Mouse (Mus musculus): ENCODE measurements around the gene Idnk. TPM values are rescaled to one million over a fixed set of nuclear protein-coding genes. Genes with fewer than 3 reads are reported as not detected.
"Not testable (repeated sequence)": the region's sequence is repeated elsewhere in the genome, so short reads cannot be mapped to it uniquely, and the experiment has no call there.

Gene Idnk
- polyA plus RNA-seq, 1 experiment from 2014 or later, result 60.0 TPM

GRCm38 (mm10) chr13:58129687-58130246, 27.7 kb upstream of the Idnk start:
- no peak for ATAC-seq
- H3K27ac ChIP-seq (ENCODE audit: low read length), result peak overlapping the region; percentile 100
- WGBS, result 36% methylated on average over 4 of the region's 4 CpGs

GRCm38 (mm10) chr13:58131692-58132091, 25.8 kb upstream of the Idnk start:
- no peaks in the 10 kb centered on the region for H3K9me3 ChIP-seq (ENCODE audit: control insufficient read depth, low read length)
- WGBS, result 47% methylated on average over 3 of the region's 3 CpGs
- H3K36me3 ChIP-seq (ENCODE audit: control insufficient read depth, insufficient read depth), result no peaks in the 10 kb centered on the region
- peaks cover 6% of the 10 kb centered on the region for H3K4me1 ChIP-seq (replicated peaks; ENCODE audit: control insufficient read depth, insufficient read depth, low read length)
- no peak overlapping the region for H3K4me3 ChIP-seq (replicated peaks; ENCODE audit: low read length)
- ATAC-seq, result no peak
- no peak overlapping the region for H3K9ac ChIP-seq (replicated peaks; ENCODE audit: low read depth, low read length)
- H3K27me3 ChIP-seq (replicated peaks; ENCODE audit: control insufficient read depth, insufficient read depth, low read length), result no peaks in the 10 kb centered on the region
- H3K4me2 ChIP-seq (ENCODE audit: low read length), result no peak overlapping the region
- H3K27ac ChIP-seq (ENCODE audit: low read length), result no peak overlapping the region

More at GRCm38 (mm10) chr13:58129687-58130246, 27.7 kb upstream of the Idnk start:
- no peaks in the 10 kb centered on the region for H3K36me3 ChIP-seq (ENCODE audit: control insufficient read depth, insufficient read depth)
- H3K4me1 ChIP-seq (replicated peaks; ENCODE audit: control insufficient read depth, insufficient read depth, low read length), result peaks cover 19% of the 10 kb centered on the region
- H3K4me3 ChIP-seq (replicated peaks; ENCODE audit: low read length), result peak overlapping the region; percentile 95
- H3K9me3 ChIP-seq (ENCODE audit: control insufficient read depth, low read length), result no peaks in the 10 kb centered on the region
- H3K9ac ChIP-seq (replicated peaks; ENCODE audit: low read depth, low read length), result peak overlapping the region; percentile 99
- H3K27me3 ChIP-seq (replicated peaks; ENCODE audit: control insufficient read depth, insufficient read depth, low read length), result no peaks in the 10 kb centered on the region
- peak overlapping the region; percentile 82 for H3K4me2 ChIP-seq (ENCODE audit: low read length)

- not testable (repeated sequence) for ATAC-seq; H3K9me3 ChIP-seq (ENCODE audit: control insufficient read depth, low read length); H3K4me1 ChIP-seq (replicated peaks; ENCODE audit: control insufficient read depth, insufficient read depth, low read length); H3K4me2 ChIP-seq (ENCODE audit: low read length); H3K9ac ChIP-seq (replicated peaks; ENCODE audit: low read depth, low read length); H3K27ac ChIP-seq (ENCODE audit: low read length); H3K36me3 ChIP-seq (ENCODE audit: control insufficient read depth, insufficient read depth); H3K27me3 ChIP-seq (replicated peaks; ENCODE audit: control insufficient read depth, insufficient read depth, low read length); H3K4me3 ChIP-seq (replicated peaks; ENCODE audit: low read length)
- 96% methylated on average over 8 of the region's 8 CpGs for WGBS
These were observed 10.8 kb upstream of the Idnk start for GRCm38 (mm10) chr13:58146603-58147002.

- WGBS, result 79% methylated on average over 1 of the region's 1 CpGs
- Histone ChIP-seq H3K4me2 (ENCODE audit: low read length) (no peak overlapping the region), H3K36me3 (ENCODE audit: control insufficient read depth, insufficient read depth) (no peaks in the 10 kb centered on the region), H3K4me3 (replicated peaks; ENCODE audit: low read length) (no peak overlapping the region), H3K9me3 (ENCODE audit: control insufficient read depth, low read length) (no peaks in the 10 kb centered on the region), H3K4me1 (replicated peaks; ENCODE audit: control insufficient read depth, insufficient read depth, low read length) (peaks cover 8% of the 10 kb centered on the region), H3K9ac (replicated peaks; ENCODE audit: low read depth, low read length) (no peak overlapping the region), H3K27me3 (replicated peaks; ENCODE audit: control insufficient read depth, insufficient read depth, low read length) (no peaks in the 10 kb centered on the region), H3K27ac (ENCODE audit: low read length) (no peak overlapping the region)
- no peak for ATAC-seq
These were observed 9.7 kb upstream of the Idnk start for GRCm38 (mm10) chr13:58147760-58148159.

- Histone ChIP-seq H3K4me1 (replicated peaks; ENCODE audit: control insufficient read depth, insufficient read depth, low read length) (peaks cover 8% of the 10 kb centered on the region), H3K4me3 (replicated peaks; ENCODE audit: low read length) (peak overlapping the region; percentile 47), H3K4me2 (ENCODE audit: low read length) (peak overlapping the region; percentile 74), H3K27ac (ENCODE audit: low read length) (no peak overlapping the region), H3K27me3 (replicated peaks; ENCODE audit: control insufficient read depth, insufficient read depth, low read length) (no peaks in the 10 kb centered on the region), H3K9ac (replicated peaks; ENCODE audit: low read depth, low read length) (peak overlapping the region; percentile 43; the same call in 1 of the 2 replicates), H3K9me3 (ENCODE audit: control insufficient read depth, low read length) (no peaks in the 10 kb centered on the region), H3K36me3 (ENCODE audit: control insufficient read depth, insufficient read depth) (no peaks in the 10 kb centered on the region)
- under 1% methylated on average over 17 of the region's 17 CpGs for WGBS
- ATAC-seq, result peak; percentile 96
These were observed 9.1 kb upstream of the Idnk start for GRCm38 (mm10) chr13:58148256-58148831.

GRCm38 (mm10) chr13:58149033-58149558, 8.4 kb upstream of the Idnk start:
- Histone ChIP-seq H3K27ac (ENCODE audit: low read length) (no peak overlapping the region), H3K9ac (replicated peaks; ENCODE audit: low read depth, low read length) (no peak overlapping the region), H3K4me2 (ENCODE audit: low read length) (peak overlapping the region; percentile 74), H3K4me1 (replicated peaks; ENCODE audit: control insufficient read depth, insufficient read depth, low read length) (peaks cover 8% of the 10 kb centered on the region), H3K36me3 (ENCODE audit: control insufficient read depth, insufficient read depth) (no peaks in the 10 kb centered on the region), H3K4me3 (replicated peaks; ENCODE audit: low read length) (peak overlapping the region; percentile 47), H3K9me3 (ENCODE audit: control insufficient read depth, low read length) (no peaks in the 10 kb centered on the region), H3K27me3 (replicated peaks; ENCODE audit: control insufficient read depth, insufficient read depth, low read length) (no peaks in the 10 kb centered on the region)
- 44% methylated on average over 5 of the region's 5 CpGs for WGBS
- ATAC-seq, result peak; percentile 56; the same call in 1 of the 2 replicates

- Histone ChIP-seq H3K27me3 (replicated peaks; ENCODE audit: control insufficient read depth, insufficient read depth, low read length) (no peaks in the 10 kb centered on the region), H3K4me3 (replicated peaks; ENCODE audit: low read length) (no peak overlapping the region), H3K9me3 (ENCODE audit: control insufficient read depth, low read length) (no peaks in the 10 kb centered on the region), H3K36me3 (ENCODE audit: control insufficient read depth, insufficient read depth) (no peaks in the 10 kb centered on the region), H3K4me2 (ENCODE audit: low read length) (no peak overlapping the region), H3K27ac (ENCODE audit: low read length) (no peak overlapping the region), H3K4me1 (replicated peaks; ENCODE audit: control insufficient read depth, insufficient read depth, low read length) (peaks cover 8% of the 10 kb centered on the region), H3K9ac (replicated peaks; ENCODE audit: low read depth, low read length) (no peak overlapping the region)
- ATAC-seq, result no peak
- 91% methylated on average over 3 of the region's 3 CpGs for WGBS
These were observed 7.8 kb upstream of the Idnk start for GRCm38 (mm10) chr13:58149629-58150028.

- Histone ChIP-seq H3K4me3 (replicated peaks; ENCODE audit: low read length) (no peak overlapping the region), H3K9me3 (ENCODE audit: control insufficient read depth, low read length) (no peaks in the 10 kb centered on the region), H3K36me3 (ENCODE audit: control insufficient read depth, insufficient read depth) (no peaks in the 10 kb centered on the region), H3K27me3 (replicated peaks; ENCODE audit: control insufficient read depth, insufficient read depth, low read length) (no peaks in the 10 kb centered on the region), H3K4me1 (replicated peaks; ENCODE audit: control insufficient read depth, insufficient read depth, low read length) (peaks cover 8% of the 10 kb centered on the region), H3K27ac (ENCODE audit: low read length) (no peak overlapping the region), H3K4me2 (ENCODE audit: low read length) (no peak overlapping the region), H3K9ac (replicated peaks; ENCODE audit: low read depth, low read length) (no peak overlapping the region)
- 80% methylated on average over 11 of the region's 11 CpGs for WGBS
- ATAC-seq, result no peak
These were observed 7.0 kb upstream of the Idnk start for GRCm38 (mm10) chr13:58150442-58150841.

GRCm38 (mm10) chr13:58156031-58156430, 1.4 kb upstream of the Idnk start:
- H3K9ac ChIP-seq (replicated peaks; ENCODE audit: low read depth, low read length), result no peak overlapping the region
- no peak for ATAC-seq
- H3K9me3 ChIP-seq (ENCODE audit: control insufficient read depth, low read length), result no peaks in the 10 kb centered on the region
- H3K4me1 ChIP-seq (replicated peaks; ENCODE audit: control insufficient read depth, insufficient read depth, low read length), result peaks cover 9% of the 10 kb centered on the region
- H3K4me3 ChIP-seq (replicated peaks; ENCODE audit: low read length), result no peak overlapping the region
- no peak overlapping the region for H3K4me2 ChIP-seq (ENCODE audit: low read length)
- no peak overlapping the region for H3K27ac ChIP-seq (ENCODE audit: low read length)
- WGBS, result 90% methylated on average over 2 of the region's 2 CpGs
- H3K27me3 ChIP-seq (replicated peaks; ENCODE audit: control insufficient read depth, insufficient read depth, low read length), result no peaks in the 10 kb centered on the region
- H3K36me3 ChIP-seq (ENCODE audit: control insufficient read depth, insufficient read depth), result peaks cover 8% of the 10 kb centered on the region
